Mouse (Mus musculus) MEL-GATA-1-ER (cell line): ENCODE measurements around the gene Coro1b.

Experiments
- DNase-seq: peaks from one replicate; pipeline ENCODE4 v3.0.0-alpha.2; 2012; ENCODE audit warnings: low read depth; ENCODE audit errors: extremely low read depth

The Coro1b gene

DNA sequence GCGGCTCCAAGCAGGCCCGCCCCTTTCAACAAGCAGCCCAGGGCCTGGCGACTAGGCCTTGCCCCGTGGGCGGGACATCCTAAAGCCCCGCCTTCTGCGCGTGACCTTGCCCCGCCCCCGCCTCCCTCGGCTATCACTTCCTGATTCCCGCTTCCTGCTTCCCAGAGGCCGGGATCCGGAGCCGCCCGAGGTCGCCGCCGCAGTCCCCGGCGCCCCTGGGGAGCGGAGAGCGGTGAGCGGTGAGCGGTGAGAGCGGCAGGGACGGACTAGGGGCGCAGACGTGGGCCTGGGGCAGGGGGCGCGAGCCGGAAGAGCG lies at the start of gene Coro1b:
Coro1b (plus strand) TSS at position 129 of the 316 bp plus-strand sequence.
- peak; percentile 66 for DNase-seq

DNA sequence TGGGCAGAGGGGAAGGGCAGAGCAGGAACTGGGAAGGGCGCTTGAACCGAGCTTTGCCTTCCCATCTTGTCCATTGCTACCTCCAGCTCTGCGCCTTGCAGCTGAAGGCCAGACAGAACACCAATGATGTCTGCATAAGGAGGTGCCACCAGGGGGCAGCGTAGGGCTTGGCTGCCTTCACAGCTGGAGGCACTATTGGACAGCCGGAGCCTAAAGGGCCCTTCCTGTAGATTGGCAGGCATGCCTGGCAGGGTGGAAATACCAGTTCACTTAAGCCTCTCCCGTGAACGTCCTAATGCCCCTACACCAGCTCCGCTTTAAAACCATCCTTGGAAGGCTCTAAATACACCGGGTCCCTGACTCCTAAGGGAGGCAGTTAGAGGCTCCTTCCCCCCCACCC lies 49.4 kb upstream of the Coro1b start:
- DNase-seq: peak; percentile 84

DNA sequence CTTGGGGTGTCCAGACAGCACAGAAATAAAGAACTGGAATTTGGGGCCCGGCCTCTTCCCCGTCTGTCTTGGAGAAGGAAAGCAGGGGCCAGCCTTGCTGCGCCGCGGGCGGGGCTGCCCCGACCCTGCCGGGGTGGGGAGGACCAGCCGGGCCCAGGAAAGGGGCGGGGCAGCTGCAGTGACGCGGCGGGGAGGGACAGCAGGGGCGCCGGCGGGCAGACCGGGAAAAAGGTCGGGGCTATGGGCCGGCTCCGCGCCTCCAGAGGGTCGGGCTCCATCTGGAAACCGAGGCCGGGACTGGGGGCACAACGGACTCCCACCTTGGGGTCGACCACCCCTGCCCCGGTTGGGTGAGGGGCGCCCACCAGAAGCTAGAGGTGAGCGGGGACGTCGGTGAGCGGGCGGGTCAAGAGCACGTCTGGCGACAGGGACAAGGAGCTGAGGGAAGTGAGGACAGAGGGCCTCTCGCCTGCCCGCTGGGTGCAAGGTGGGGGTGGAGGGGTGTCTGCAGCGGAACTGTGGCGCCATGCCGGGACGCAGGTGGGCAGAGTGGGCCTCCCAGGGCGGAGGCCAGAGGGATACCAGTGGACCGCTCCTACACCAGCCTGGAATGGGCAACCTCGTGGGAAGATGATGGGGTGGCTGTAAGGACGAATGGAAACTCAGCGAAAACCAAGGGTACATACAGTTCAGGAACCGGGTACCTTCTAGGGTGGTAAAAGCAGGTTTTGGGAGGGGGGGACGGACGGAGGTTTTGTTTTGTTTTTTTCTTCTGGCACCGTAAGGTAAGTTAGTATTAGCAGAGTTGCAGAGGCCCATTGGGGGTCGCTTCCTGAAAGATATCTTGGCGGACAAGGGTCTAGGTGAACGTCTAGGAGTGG lies 48.3 kb upstream of the Coro1b start, which contains the start of gene Pitpnm1:
Pitpnm1 (plus strand) TSS at position 162 of the 881 bp plus-strand sequence.
- DNase-seq: no peak

DNA sequence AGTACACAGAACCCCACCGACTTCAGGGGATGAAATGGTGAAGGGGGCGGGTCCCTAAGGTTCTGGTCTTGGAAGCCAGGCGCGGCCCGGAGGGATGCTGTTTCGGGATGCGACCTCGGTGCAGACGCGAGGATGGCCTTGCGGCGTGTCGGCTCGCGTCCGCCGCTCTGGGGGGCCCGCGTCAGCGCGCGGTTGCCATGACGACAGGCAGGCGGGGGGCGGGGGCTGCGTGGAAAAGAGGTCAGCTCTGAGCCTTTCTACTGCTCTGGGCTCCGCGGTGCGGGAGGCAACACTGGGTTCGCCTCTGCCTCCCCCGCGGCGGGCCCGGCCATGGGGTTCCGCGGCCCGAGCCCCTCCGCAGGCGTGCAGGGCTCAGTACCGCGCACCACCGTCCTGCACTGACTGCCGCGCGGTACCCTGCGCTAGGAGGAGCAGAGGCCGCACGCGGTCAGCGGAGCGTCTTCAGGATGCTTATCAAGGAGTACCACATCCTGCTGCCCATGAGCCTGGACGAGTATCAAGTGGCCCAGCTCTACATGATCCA lies 47.6 kb upstream of the Coro1b start:
- DNase-seq: no peak

DNA sequence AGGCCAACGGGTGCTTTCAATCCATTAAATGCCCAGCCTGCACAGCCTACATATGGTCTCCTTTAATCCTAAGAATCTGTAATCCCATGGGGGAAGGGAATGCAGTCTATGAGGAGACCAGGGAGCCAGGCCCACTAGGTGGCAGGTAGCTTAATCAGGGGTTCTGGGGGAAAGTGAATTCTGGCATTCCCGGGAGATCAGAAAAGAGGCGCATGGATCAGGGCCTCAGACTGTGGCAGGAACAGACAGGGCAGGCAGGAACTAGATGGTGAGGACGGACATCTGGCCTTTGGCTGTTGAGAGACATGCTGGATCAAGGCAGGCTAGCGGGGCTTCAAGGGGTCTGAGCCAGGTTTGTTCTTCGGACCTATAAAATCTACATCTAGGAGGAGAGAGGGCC lies 47.0 kb upstream of the Coro1b start:
- DNase-seq: no peak

DNA sequence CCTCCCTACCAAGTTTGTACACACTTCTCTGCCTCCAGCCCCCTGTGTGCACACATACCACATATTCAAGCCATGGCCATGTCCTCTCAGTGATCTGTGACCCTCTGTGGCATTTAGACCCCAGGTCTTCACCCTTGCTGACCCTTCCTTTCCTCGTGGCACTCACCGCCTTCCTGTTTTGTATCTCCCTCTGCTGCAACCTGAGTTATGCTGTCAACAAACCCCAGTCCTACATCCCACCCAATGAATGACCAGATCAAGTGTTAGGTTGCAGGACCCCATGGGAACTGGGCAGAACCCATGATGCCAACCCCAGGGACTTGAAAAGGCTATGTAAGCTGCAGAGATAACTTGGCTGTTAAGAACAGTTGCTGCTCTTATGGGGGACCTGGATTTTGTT lies 46.4 kb upstream of the Coro1b start:
- DNase-seq: no peak

DNA sequence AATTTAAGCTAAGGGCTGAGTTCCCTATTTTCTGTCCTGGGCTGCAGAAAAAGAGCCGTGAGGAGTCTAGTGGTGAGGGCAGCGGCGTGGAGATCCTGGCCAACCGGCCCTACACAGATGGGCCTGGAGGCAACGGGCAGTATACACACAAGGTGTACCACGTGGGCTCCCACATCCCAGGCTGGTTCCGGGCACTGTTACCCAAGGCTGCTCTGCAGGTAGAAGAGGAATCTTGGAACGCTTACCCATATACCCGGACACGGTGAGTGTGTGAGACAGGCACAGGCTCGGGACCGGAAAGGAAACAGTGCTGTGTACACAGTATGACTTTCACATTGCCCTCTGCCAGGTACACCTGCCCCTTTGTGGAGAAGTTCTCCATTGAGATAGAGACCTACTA lies 45.8 kb upstream of the Coro1b start:
- no peak for DNase-seq

DNA sequence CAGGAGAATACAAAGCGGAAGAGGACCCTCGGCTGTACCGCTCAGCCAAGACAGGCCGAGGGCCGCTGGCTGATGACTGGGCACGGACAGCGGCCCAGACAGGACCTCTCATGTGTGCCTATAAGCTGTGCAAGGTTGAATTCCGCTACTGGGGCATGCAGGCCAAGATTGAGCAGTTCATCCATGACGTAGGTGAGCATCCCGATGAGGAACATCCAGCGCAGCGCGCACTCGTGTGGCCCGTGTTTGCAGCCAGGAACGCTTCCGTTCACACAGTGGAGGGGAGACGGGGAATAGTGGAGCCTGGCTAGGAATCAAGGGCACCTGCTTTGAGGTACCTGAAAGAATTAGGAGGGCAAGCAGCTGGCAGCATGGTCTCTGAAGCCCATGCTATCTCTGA lies 45.1 kb upstream of the Coro1b start:
- DNase-seq: no peak

DNA sequence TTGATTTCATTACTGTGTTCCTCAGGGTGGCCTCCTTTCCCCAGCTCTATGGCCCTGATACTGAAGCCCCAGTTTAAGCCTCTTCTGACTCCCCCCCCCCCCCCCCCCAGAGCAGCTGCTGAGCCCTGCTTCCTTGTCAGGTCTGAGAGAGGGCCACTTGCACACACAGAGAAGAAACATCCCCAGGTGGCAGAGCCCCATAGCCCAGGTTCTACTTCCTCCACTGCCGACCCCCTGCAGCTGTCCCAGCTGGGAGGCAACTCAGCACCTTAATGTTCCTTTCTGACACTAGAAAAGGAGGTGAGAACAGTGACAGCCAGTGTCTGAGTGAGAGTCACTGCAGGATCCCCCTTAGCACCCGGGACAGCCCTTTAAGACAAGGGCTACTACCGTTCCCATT lies 44.6 kb upstream of the Coro1b start:
- no peak for DNase-seq

DNA sequence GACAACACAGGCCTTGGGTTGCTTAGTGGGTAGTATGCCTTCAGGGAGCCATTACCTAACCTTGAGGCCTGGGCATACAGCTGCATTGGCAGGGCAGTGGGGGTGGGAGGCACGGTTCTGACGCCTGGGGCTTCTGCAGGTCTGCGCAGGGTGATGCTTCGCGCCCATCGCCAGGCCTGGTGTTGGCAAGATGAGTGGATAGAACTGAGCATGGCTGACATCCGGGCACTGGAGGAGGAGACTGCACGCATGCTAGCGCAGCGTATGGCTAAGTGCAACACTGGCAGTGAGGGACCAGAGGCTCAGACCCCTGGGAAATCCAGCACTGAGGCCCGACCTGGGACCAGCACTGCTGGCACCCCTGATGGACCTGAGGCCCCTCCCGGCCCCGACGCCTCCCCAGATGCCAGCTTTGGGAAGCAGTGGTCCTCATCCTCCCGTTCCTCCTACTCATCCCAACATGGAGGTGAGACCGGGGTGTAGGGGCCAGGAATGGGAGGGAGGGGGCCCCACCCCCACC lies 43.7 kb upstream of the Coro1b start:
- no peak for DNase-seq

DNA sequence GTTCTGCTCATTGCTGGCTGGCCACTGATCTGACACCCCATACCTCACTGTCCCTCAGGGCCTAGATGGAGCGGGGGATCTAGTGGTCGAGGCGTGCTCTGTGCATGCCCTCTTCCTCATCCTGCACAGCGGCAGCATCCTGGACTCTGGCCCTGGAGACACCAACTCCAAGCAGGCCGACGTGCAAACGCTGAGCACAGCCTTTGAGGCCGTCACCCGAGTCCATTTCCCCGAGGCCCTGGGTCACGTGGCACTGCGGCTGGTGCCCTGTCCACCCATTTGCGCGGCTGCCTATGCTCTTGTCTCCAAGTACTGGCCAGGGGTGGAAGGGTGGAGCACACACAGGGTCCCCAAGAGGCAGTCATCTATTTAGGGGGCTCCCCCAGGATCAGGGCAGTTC lies 41.8 kb upstream of the Coro1b start:
- DNase-seq: no peak

DNA sequence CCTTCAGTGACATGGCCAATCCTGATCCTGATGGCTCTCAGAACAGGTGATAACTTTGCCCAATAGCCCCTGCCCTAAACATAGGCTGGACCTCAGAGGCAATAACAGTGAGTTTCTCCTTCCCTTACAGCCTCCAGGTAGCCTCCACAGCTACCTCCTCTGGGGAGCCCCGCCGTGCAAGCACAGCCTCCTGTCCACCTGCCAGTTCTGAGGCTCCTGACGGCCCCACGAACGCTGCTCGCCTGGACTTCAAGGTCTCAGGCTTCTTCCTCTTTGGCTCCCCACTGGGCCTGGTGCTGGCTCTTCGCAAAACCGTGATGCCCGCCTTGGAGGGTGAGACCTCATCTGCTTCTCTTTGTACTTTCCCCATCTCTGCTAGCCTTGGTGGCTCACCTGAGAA lies 39.9 kb upstream of the Coro1b start:
- no peak for DNase-seq

DNA sequence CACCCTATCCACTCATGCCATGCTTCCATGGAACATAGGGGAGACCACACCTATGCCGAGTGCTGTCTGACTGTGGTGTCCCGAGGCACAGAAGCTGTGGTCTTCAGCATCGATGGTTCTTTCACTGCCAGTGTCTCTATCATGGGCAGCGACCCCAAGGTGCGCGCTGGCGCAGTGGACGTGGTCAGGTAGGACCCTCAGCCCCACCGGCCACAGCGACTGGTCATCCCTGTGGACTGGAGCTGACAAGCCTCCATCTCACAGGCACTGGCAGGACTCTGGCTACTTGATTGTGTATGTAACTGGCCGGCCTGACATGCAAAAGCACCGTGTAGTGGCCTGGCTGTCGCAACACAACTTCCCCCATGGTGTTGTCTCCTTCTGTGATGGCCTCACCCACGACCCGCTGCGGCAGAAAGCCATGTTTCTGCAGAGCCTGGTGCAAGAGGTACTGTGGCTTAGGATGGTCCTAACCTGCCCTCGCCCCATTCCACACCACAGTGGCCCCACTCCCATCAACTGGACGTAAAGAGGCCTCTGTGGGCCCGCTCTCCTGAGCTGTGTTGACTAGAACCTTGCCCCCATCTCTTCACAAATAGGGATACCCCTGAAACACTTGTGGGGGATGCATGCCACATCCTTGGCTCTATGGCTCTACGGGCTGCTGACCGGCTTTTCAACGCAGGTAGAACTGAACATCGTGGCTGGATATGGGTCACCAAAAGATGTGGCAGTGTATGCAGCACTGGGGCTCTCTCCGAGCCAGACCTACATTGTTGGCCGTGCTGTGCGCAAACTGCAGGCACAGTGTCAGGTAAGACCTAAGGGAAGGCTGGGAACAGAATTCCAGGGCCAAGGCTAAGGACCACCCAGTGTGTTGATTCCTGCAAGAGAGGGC lies 36.1 kb upstream of the Coro1b start:
- DNase-seq: no peak

DNA sequence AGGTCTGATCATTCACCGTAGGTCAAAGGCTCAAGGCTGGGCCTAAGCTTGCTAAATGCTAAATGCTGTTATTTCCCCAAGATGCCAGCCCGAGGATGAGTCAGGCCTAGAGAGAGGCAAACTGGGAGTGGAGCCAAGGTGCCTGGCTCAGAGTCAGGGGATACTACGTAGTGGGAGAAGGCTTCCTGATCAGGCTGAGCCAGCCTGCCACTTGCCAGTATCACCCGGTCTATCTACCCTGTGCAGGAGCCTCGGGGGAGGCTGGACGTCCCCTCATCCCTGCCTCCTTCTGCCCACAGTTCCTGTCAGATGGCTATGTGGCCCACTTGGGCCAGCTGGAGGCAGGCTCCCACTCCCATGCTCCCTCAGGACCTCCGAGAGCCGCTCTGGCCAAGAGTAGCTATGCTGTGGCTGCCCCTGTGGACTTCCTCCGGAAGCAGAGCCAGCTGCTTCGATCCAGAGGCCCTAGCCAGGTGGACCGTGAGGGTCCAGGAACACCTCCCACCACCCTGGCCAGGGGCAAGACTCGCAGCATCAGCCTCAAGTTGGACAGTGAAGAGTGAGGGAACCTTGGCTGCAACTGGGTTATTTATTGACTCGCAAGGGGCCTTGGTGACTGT lies 35.1 kb upstream of the Coro1b start:
- DNase-seq: peak; percentile 92

DNA sequence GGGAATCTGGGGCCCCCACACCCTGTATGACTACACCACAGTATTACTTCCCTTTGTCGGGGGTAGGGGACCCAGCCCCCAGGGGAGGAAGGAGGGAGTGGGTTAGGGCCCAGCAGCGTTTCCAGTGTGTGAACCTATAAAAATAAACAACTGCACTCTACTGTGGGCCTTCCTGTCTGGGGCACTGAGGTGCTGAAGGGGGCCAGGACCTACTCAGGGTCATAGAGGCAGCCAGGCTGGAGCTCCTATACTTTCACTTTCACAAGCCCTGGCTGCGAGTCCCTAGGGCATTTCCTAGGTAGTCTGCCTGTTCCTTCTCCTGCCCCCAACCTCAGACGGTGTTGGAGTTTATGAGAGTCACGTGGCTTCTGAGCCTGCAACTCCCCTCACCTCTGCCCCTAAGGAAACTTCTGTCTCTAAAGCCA lies 34.6 kb upstream of the Coro1b start:
- no peak for DNase-seq

DNA sequence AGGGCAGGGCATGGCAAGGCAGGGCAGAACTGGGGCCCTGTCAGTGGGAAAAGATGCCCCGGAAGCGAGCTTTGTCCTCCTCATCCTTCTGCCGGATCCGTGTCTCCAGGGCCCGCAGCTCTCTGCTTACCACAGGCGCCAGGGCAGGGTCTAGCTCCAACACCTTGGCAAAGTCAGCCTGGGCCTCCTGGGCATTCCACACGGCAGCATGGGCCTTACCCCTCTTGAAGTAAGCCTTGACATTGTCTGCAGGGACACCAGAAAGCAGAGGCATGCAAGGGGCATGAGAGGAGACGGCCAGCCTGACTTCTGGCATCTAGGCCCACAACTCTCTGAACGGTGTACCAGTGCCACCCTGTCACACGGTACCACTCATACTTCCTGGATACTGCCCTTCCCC lies 33.9 kb upstream of the Coro1b start:
- DNase-seq: no peak

DNA sequence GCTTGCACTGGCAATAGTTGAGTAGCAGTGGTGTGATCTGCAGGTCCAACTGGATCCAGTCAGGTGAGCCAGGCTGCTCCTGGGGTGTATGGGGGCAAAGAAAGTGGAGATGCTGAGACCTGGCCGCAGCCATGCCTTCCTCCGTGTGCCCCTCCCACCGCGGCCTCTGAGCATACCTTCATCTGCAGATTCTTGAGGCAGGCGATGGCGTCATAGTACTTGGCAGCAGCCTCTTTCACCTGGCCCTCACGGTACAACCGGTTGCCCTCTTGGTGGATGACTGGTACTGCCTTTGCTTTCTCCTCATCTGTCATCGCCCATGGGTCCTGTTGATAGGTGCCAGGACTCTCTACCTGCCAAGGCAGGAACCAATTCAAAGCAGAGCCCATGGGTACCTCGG lies 33.3 kb upstream of the Coro1b start:
- DNase-seq: no peak

DNA sequence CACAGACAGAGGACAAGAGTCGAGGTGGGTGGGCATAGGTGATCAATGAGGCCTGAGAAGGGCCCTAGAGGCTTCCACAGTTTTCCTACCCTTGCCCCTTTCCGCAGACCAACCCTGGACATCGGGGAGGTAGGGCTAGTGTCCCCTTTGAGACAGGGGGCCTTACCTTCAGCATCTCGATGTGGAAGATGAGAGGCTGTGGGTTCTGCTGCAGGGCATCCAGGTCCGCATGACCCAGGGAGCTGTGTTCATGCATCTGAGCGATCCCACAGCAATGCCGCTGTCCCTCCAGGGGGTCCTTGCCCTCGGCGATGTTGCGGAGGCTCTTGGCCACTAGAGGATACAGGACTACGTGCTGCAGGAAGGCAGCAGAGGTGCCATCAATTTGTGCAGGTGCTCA lies 32.6 kb upstream of the Coro1b start:
- DNase-seq: no peak

DNA sequence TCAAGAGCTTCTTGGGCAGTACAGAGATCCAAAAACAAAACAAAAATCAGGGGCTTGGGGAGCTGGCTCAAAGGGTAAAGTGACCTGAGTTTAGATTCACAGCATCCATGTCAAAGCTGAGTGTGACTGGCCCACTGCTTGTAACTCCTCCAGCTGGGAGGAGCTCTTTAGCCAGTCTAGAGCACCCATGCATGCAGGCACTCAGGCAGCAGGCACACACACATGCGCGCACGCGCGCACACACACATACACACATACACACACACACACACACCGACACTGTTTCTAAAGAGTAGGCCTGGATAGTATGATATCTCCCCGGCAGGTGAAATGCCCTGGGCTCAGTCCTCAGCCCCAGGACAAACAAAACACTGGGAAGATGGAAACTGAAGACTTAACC lies 31.4 kb upstream of the Coro1b start:
- no peak for DNase-seq

DNA sequence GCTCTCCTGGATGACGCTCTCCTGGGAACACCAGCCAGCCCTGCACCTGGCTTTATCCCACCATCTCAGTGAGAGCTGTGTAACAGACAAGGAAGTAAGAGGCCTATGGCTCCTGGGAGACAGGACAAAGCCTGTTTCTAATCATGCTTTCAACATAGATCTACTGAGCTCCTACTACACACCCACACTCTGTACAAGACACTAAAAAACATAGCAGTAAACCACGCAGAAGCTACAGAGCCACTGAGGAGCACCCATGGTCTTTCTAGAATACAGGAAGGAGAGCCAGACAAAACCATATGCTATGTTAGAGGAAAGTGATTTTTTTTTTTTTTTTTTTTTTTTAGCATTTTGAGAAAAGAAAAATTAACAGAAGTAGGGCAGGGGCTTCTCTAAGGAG lies 30.1 kb upstream of the Coro1b start:
- DNase-seq: no peak

DNA sequence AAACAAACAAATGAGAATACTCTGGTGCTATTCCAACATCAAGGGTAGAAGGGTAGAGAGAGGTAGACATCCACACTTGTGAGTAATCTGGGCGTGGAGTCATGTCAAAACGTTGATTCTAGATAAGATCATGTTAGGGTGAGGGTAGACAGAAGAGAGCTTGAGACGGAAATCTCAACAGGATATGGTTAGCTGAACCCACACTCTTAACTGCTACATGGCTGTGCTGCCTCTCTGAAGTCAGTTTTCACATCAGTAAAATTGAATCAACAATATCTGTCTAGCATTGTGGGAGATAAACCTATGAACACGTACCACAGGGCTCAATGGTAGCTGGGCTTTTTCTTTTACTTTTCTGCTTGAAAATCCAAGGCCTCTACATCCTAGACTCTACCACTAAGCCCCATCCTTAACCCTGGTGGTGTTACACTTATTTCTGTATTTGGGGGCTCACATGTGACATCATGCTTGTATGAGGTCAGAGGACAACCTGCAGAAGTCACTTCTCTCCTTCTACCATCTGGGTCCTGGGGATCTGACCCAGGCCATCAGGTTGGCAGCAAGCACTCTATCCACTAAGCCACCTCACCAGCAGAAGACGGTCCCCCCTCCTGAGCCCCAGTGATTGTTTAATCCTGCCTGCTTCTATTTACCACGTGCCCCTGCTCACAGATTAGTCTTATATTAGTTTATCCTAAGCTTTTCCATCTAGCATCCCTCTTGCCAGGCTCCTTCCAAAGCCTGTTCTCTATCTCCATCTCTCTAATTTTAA lies 28.5 kb upstream of the Coro1b start:
- DNase-seq: no peak
